Mouse (Mus musculus) thymus, adult 2 months (tissue): ENCODE data around the gene Zscan26.

Source experiments
- CTCF ChIP-seq: fragments of 200-500 bp; IDR thresholded peaks from 2 replicates; pipeline ENCODE4 v1.5.1; 2012; ENCODE audit warnings: mild to moderate bottlenecking, control low read depth, low read length, moderate library complexity, borderline replicate concordance; ENCODE audit not compliant: control insufficient read depth, poor library complexity, insufficient read depth; ENCODE audit errors: extremely low read depth
- POLR2A ChIP-seq: fragments of 200-500 bp; IDR thresholded peaks from 2 replicates; pipeline ENCODE4 v1.6.1; 2012; ENCODE audit warnings: mild to moderate bottlenecking, low read length, control low read depth, moderate library complexity; ENCODE audit not compliant: control insufficient read depth, poor library complexity, insufficient read depth; ENCODE audit errors: extremely low read depth

DNA sequence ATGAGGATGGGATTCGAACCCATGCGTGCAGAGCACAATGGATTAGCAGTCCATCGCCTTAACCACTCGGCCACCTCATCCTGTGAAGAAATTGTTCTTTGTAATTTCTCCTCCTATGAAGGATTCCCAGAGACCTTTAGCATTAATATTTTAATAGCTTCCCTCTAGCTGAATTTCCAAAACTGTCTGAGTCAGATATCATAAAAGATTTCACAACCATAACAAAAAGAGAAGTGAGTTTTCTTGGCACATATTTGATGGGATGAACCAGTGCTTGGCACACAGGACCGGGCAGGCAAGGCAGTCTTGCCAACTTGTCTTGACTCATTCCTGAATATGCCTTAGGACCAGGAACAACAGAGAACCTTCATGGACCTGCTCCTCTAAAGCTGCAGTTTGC lies 39.3 kb upstream of the Zscan26 start:
- TF ChIP-seq POLR2A (no peak), CTCF (no peak)
